Mouse (Mus musculus) ES-Bruce4 (cell line): ENCODE results near the gene Igf1r. TPM values are rescaled to one million over a fixed set of nuclear protein-coding genes. Genes with fewer than 3 reads are reported as not detected.

Source experiments
- H3K27ac ChIP-seq: 2 replicates; pipeline ENCODE4 v1.5.1; 2012; ENCODE audit warnings: low read length, inconsistent platforms; ENCODE audit not compliant: insufficient read depth
- H3K27me3 ChIP-seq: 2 replicates; pipeline ENCODE4 v1.6.1; 2012; ENCODE audit warnings: mild to moderate bottlenecking, low read length, inconsistent platforms; ENCODE audit not compliant: control insufficient read depth, poor library complexity, insufficient read depth, severe bottlenecking
- H3K36me3 ChIP-seq: 2 replicates; pipeline ENCODE4 v1.6.1; 2012; ENCODE audit warnings: inconsistent platforms, mild to moderate bottlenecking, low read length, moderate library complexity; ENCODE audit not compliant: control insufficient read depth, poor library complexity, insufficient read depth, severe bottlenecking
- H3K4me1 ChIP-seq: one replicate; pipeline ENCODE4 v1.8.1; 2011; ENCODE audit warnings: low read length; ENCODE audit not compliant: control insufficient read depth, insufficient read depth
- H3K4me3 ChIP-seq: 2 replicates; pipeline ENCODE4 v1.5.1; 2011; ENCODE audit warnings: low read depth, mild to moderate bottlenecking, low read length
- H3K9ac ChIP-seq: 2 replicates; pipeline ENCODE4 v1.6.1; 2012; ENCODE audit warnings: low read depth, mild to moderate bottlenecking, inconsistent platforms; ENCODE audit not compliant: poor library complexity, severe bottlenecking
- H3K9me3 ChIP-seq: replicated peaks from 2 replicates; pipeline ENCODE4 v1.6.1; 2012; ENCODE audit warnings: mild to moderate bottlenecking, low read length, inconsistent platforms; ENCODE audit not compliant: control insufficient read depth, poor library complexity, insufficient read depth, severe bottlenecking
- CTCF ChIP-seq: IDR thresholded peaks from one replicate; pipeline ENCODE4 v1.8.1; 2011; ENCODE audit warnings: low read depth, low read length
- EP300 ChIP-seq: IDR thresholded peaks from 2 replicates; pipeline ENCODE4 v1.6.1; 2011; ENCODE audit warnings: low read depth, low read length; ENCODE audit not compliant: insufficient read depth
- POLR2A ChIP-seq: IDR thresholded peaks from one replicate; pipeline ENCODE4 v1.8.1; 2011; ENCODE audit warnings: low read length; ENCODE audit not compliant: insufficient read depth
- polyA plus RNA-seq: library from polyadenylated mRNA; stranded (reverse); fragments of >200 nt; gene quantifications from 2 replicates; pipeline ENCODE4 v1.2.4, GENCODE M21; 2011; ENCODE audit warnings: low read depth; ENCODE audit not compliant: missing spikeins, insufficient read depth, insufficient read length

Igf1r gene
- polyA plus RNA-seq, 1 experiment: 58.4 TPM

GRCm38 (mm10) chr7:68021741-68022140 lies 69.1 kb downstream of the Igf1r start:
- H3K27ac ChIP-seq: no peak overlapping the region
- no peak overlapping the region for H3K4me3 ChIP-seq
- TF ChIP-seq CTCF: no peak
- H3K4me1 ChIP-seq: peaks cover 4% of the 10 kb centered on the region
- H3K27me3 ChIP-seq: no peaks in the 10 kb centered on the region
- H3K9ac ChIP-seq: no peak overlapping the region
- H3K9me3 ChIP-seq: 0 out of 2 replicates have a peak, but pooled peaks cover 3% of the 10 kb centered on the region
- no peaks in the 10 kb centered on the region for H3K36me3 ChIP-seq

GRCm38 (mm10) chr7:68022188-68022587 lies 69.6 kb downstream of the Igf1r start:
- no peaks in the 10 kb centered on the region for H3K36me3 ChIP-seq
- H3K4me3 ChIP-seq: no peak overlapping the region
- no peak overlapping the region for H3K9ac ChIP-seq
- 0 out of 2 replicates have a peak, but pooled peaks cover 1% of the 10 kb centered on the region for H3K9me3 ChIP-seq
- peaks cover 4% of the 10 kb centered on the region for H3K4me1 ChIP-seq
- H3K27ac ChIP-seq: no peak overlapping the region; the same call in 1 of the 2 replicates
- no peaks in the 10 kb centered on the region for H3K27me3 ChIP-seq
- TF ChIP-seq POLR2A (no peak), EP300 (no peak), CTCF (no peak)

GRCm38 (mm10) chr7:68023882-68024281 lies 71.3 kb downstream of the Igf1r start:
- TF ChIP-seq EP300: no peak
- TF ChIP-seq POLR2A: no peak
- no peak for TF ChIP-seq CTCF
- Histone ChIP-seq H3K9ac (no peak overlapping the region), H3K36me3 (no peaks in the 10 kb centered on the region), H3K4me3 (no peak overlapping the region), H3K27me3 (no peaks in the 10 kb centered on the region), H3K27ac (no peak overlapping the region), H3K9me3 (peaks cover 3% of the 10 kb centered on the region; the same call in 1 of the 2 replicates), H3K4me1 (peaks cover 4% of the 10 kb centered on the region)

GRCm38 (mm10) chr7:68024625-68025024 lies 72.0 kb downstream of the Igf1r start:
- H3K4me3 ChIP-seq: no peak overlapping the region
- H3K27me3 ChIP-seq: no peaks in the 10 kb centered on the region
- peaks cover 3% of the 10 kb centered on the region; the same call in 1 of the 2 replicates for H3K9me3 ChIP-seq
- no peak overlapping the region for H3K27ac ChIP-seq
- H3K9ac ChIP-seq: no peak overlapping the region
- H3K36me3 ChIP-seq: no peaks in the 10 kb centered on the region
- no peak for TF ChIP-seq CTCF
- no peak for TF ChIP-seq EP300
- no peak for TF ChIP-seq POLR2A
- H3K4me1 ChIP-seq: peaks cover 4% of the 10 kb centered on the region

GRCm38 (mm10) chr7:68025396-68025795 lies 72.8 kb downstream of the Igf1r start:
- no peak overlapping the region for H3K9ac ChIP-seq
- peaks cover 4% of the 10 kb centered on the region for H3K4me1 ChIP-seq
- H3K27me3 ChIP-seq: no peaks in the 10 kb centered on the region
- TF ChIP-seq CTCF (no peak), EP300 (no peak)
- H3K27ac ChIP-seq: no peak overlapping the region
- peaks cover 3% of the 10 kb centered on the region; the same call in 1 of the 2 replicates for H3K9me3 ChIP-seq
- H3K36me3 ChIP-seq: no peaks in the 10 kb centered on the region
- no peak overlapping the region for H3K4me3 ChIP-seq

DNA sequence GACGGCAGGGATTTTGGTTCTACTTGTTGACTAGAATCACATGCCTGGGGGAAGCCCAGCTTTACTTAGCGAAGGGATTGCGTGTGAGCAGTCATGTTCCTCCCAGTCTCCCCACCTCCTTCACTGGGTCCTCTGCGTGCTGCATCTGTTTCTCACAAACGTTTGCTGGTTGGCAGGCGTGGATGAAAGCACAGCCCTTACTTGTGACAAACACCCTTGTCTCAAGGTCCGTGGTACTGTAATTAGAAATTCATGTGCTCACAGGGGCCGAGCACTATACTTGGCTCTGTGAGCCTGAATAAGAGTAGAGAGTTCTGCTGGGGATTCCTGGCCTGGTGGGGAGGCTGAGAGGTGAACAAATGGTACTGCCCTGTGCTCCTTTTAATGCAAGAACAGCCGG lies 73.4 kb downstream of the Igf1r start:
- Histone ChIP-seq H3K4me1 (peaks cover 4% of the 10 kb centered on the region), H3K27ac (no peak overlapping the region), H3K9me3 (peaks cover 3% of the 10 kb centered on the region; the same call in 1 of the 2 replicates), H3K27me3 (no peaks in the 10 kb centered on the region), H3K4me3 (no peak overlapping the region), H3K36me3 (no peaks in the 10 kb centered on the region), H3K9ac (no peak overlapping the region)
- no peak for TF ChIP-seq CTCF
- TF ChIP-seq POLR2A: no peak
- TF ChIP-seq EP300: no peak
